Mouse (Mus musculus): ENCODE results near the gene Rims1. TPM values are rescaled to one million over a fixed set of nuclear protein-coding genes. Genes with fewer than 3 reads are reported as not detected.

The Rims1 gene
- polyA plus RNA-seq (2012; rRNA removed), result 0.66 and 0.96 TPM in 2 replicates

GRCm38 (mm10) chr1:22805726-22806625 lies at the start of gene Rims1:
Gene Rims1, minus strand, starts transcription at chr1:22805994.

